Mouse (Mus musculus) CD4-positive helper T cell, adult 2 months (primary cell): ENCODE measurements around the gene Mecom.

ENCODE experiments used
- DNase-seq: peaks from one replicate; pipeline ENCODE4 v3.0.0-alpha.2; 2012; ENCODE audit warnings: low read depth, missing footprints, low spot score

Mecom gene

GRCm38 (mm10) chr3:30486422-30486821, 61.4 kb downstream of the Mecom start:
- DNase-seq: no peak

- no peak for DNase-seq
Measured at GRCm38 (mm10) chr3:30483006-30483684, 64.7 kb downstream of the Mecom start.

- DNase-seq: no peak
Measured at GRCm38 (mm10) chr3:30481682-30482081, 66.1 kb downstream of the Mecom start.

GRCm38 (mm10) chr3:30480551-30480950, 67.3 kb downstream of the Mecom start:
- DNase-seq: no peak

- DNase-seq: no peak
Measured at GRCm38 (mm10) chr3:30478252-30478651, 69.6 kb downstream of the Mecom start.

GRCm38 (mm10) chr3:30477008-30477407, 70.8 kb downstream of the Mecom start:
- no peak for DNase-seq

DNA sequence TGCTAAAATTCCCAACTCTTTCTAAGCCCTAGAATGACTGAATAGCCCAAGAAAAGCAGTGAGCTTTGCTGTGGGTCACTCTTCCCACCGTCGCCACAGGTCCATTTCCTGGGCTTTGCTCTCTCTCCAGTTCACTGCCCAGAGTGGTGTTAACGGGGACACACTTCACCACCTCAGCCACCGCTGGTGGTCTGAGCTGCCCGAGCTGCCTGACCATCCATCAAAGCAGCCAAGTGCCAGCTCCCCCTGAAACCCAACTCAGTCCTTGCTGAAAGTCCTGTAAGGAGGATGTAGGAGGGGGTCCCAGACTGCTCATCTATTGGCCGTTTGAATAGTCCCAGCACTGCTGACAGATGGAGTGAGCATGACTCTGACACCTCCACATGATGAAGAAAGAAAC, 72.2 kb downstream of the Mecom start:
- no peak for DNase-seq

GRCm38 (mm10) chr3:30468068-30468835, 79.6 kb downstream of the Mecom start:
- DNase-seq: no peak

GRCm38 (mm10) chr3:30466031-30466650, 81.7 kb downstream of the Mecom start:
- DNase-seq: no peak

- DNase-seq: no peak
Measured at GRCm38 (mm10) chr3:30464497-30464896, 83.3 kb downstream of the Mecom start.

DNA sequence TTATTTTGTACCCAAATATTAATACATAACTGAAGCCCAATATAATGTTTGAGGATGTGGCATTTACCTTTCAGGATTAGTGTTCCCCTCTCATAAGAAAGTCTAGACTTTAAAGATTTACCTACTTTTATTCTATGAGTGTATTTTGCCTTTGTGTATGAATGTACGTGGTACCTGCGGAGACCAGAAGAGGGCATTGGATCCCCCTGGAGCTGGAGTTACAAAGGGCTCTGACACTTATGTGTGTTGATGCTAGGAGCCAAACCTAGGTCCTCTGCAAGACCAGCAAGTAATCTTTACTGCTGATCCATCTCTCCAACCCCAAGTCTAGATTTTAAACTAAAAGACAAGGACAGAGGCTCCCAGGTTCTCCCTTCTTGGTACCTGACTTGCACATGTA, 86.0 kb downstream of the Mecom start:
- no peak for DNase-seq

DNA sequence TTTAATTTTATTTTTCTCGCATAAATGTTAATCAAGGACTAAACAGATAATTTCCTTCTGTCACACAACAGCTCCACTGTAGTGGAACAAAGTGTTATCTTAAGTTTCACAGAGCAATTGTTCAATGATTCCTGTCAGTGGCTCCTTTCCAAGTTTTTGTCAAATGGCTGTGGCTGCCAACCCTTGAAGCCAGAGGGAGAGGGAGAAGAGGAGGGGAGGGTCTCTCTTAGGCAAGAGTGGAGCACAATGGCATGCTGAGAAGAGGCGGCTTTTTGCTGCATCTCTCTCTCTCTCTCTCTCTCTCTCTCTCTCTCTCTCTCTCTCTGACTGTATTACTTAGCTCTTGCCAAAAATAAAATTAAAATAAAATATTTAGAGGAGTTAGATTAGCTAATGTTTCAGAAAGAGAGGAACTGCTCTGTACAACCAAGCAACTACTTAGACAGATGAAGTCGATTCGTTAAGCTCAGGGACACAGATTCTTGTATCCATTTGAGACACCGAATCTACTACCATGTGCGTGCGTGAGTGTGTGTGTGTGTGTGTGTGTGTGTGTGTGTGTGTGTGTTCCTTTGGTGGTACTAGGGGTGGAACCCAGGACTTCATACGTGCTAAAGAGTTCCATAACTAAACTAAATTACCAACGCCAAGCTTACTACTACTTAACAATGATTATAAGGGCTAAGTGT, 86.8 kb downstream of the Mecom start:
- DNase-seq: no peak

- no peak for DNase-seq
Measured at GRCm38 (mm10) chr3:30459626-30460025, 88.2 kb downstream of the Mecom start.

DNA sequence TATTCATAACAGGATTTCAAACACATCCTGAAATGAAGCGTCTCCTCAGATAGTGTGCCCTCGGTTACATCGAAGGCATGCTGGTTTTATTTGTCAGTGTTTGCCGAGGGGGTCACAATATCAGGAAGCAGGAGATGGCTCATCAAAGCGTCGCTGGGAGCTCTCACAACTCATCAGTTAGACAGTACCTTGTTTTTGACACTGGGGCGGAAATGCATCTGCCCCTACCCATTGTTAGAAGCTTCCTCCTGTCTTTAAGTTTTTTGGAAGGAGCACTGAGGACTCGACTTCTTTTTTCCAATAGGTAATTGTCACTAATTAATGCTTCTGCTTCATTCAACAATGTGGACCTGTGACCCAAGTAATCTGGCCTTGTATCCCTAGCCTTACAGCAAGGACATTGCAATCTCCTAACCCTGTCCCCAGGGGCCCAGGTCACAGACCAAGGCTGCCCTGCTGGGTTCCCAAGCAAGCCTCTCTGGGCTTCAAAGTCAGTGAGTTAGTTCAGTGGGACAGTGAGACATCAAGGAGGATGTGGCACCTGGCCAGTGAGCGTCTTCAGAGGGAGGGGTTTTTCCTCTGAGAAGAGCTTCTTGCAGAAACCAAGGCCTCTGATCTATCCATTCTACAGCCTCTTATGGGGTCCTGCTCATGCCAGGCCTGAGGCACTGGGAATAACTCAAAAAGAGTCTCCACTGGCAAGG, 89.7 kb downstream of the Mecom start:
- no peak for DNase-seq

DNA sequence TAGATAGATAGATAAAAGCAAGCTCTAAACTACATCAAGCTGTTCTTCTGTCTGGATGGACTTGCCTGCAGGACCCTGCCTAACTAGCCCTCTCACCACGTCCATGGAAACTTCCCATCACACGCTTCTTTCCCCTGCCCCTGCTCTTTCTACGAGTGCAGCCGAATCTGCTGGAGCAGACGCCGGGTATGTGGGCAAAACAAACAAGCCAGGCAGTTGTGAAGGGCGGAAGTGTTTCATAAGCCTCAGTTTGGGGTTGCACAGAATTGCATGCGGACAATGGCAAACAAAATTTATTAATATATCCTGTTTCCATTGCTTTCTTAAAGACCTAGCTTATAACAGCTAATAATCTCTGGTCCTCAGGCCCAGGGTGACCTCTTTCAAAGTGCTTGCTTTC, 91.9 kb downstream of the Mecom start:
- DNase-seq: no peak

DNA sequence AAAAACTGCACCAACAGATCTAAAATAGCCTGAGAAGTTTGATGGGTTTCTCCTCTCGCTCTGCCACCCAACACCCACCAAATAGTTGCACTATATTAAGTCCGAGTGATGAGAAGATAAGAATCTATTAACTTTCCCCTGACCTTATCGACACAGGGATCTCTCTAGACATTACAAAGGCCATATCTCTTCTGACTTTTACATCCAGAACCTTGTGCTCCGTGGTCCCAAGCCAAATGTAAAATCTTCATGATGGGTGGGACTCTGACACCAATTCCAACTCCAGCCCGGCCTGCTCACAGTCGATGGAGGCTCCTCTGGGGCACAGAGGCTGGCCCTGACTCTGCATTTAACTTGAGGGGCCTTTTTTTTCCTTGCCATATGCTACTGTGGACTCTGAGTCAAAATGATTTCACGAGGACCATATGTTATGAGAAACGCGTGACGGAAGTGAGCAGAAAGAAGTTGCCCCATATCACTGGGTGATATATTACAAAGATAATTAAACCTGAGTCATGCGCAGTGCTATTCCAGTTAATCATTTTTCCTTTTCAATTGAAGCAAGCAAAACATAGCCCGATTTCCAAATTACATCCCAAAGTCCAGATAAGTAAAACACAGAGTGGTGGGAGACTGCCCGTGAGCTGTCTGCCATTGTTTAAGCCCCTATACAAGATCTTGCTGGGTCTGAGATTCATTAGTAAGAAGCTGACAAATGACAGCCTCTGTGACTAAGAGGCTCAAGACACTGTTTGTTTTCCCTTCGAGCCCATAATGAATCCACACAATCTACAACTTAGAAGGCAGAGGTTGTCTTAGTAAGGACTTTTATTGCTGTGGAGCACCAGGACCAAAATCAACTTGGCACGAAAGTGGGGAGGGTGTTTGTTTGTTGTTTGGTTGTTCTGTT, 94.0 kb downstream of the Mecom start:
- no peak for DNase-seq

DNA sequence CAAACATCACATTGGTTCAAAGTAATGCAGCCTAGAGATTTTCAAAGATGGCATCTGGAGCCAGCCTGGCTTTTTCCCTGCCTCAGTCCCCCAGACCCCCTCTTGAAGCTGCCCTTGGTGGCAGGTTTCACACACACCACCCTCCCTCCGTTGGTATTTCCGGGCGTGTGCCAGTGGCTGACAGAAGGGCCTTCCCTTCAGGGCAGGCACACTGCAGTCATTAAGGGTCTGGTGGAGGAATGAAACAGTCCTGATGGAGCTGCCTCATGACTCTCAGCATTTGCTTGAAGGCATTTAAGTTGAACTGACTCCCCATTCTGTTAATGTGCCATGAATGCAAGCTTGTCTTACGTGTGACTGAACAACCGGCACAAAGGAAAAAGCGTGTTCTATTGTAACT, 94.8 kb downstream of the Mecom start:
- DNase-seq: no peak

DNA sequence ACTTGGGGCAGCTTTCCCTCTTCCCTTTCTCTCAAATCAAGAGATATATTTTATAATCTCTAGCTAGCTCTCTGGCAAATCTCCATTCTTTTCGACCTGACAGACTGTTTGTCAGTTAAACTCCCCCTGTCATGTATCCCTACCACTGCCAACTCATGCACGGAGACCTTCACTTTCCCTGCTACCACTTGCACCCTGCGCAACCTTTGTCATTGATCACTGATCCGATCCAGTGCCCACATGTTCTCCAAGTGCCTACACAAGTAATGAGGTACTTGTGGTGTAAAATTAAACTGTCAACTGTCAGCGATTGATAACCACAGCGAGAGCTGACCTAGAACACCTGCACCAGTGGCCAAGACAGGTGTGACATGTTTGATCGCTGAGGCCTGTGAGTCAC, 95.3 kb downstream of the Mecom start:
- no peak for DNase-seq

DNA sequence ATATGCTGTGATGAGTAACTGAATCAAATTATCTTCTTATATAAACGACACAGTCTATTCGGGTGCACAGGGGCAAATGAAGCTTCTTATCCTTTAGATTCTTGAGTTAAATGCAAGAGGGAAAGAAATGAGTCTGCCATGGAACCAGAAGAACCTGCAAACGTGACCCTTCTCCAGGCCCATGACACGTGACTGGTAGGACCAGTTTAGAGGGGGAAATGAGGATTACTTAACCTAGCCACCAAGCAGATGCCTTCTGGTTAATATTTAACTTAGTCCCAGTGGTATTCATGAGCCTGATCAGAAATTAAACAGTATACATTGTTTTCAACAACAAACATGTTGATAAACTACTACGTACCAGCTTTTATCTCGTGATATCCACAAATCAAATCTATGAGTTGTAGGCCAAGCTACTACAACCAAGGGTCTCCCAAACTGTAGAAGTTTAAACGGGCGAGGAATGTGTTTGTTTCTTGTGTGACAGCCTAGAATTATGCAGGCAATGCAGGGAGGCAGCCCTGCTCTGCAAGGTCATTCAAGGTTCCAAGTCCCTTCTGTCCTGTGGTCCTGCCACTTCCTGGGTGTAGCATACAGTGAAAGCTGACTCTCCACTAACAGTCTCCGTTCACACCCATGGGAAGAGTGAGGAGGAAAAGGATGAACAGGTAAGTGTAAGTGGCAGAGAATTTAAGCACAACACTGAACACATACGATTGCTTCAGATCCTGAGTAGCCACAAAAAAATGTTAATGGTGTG, 97.4 kb downstream of the Mecom start:
- no peak for DNase-seq

DNA sequence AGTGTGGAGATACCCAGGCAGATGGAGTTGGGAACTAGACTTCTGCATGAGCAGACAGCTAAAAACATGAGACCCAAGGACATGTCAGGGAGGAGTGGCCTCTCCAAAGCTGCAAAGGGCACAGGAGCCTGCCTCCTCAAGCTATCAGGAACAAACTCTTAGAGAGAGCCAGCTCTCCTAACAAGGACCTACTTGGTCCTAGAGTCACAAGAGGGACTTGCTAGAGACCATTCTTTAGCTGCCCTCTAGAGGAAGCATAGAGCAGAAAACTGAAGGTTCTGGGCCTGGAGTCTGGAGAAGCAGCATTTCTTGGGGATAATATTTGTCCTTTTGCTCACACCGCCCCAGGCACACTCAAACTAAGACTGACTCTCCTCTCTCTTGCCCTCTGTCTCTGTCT, 99.2 kb downstream of the Mecom start:
- no peak for DNase-seq
